Mouse (Mus musculus) forebrain, embryonic 10.5 days (tissue): ENCODE results near the gene Ralgps1. TPM values are rescaled to one million over a fixed set of nuclear protein-coding genes. Genes with fewer than 3 reads are reported as not detected.
"Not testable (repeated sequence)": the region's sequence is repeated elsewhere in the genome, so short reads cannot be mapped to it uniquely, and the experiment has no call there.

Experiments used
- DNase-seq: peaks from one replicate; pipeline ENCODE4 v3.0.0-alpha.2; 2017; ENCODE audit warnings: low spot score; ENCODE audit errors: extremely low spot score
- H3K27ac ChIP-seq: fragments of 300-500 bp; sonication (generic); 2 replicates; pipeline ENCODE4 v1.5.1; 2016; ENCODE audit warnings: mild to moderate bottlenecking
- H3K27me3 ChIP-seq: fragments of 300-500 bp; sonication (generic); 2 replicates; pipeline ENCODE4 v1.6.1; 2016; ENCODE audit warnings: mild to moderate bottlenecking; ENCODE audit not compliant: poor library complexity, severe bottlenecking
- H3K36me3 ChIP-seq: fragments of 300-500 bp; sonication (generic); replicated peaks from 2 replicates; pipeline ENCODE4 v1.6.1; 2016; ENCODE audit warnings: mild to moderate bottlenecking, moderate library complexity
- H3K4me1 ChIP-seq: fragments of 300-500 bp; sonication (generic); 2 replicates; pipeline ENCODE4 v1.6.1; 2016
- H3K4me3 ChIP-seq: fragments of 300-500 bp; sonication (generic); 2 replicates; pipeline ENCODE4 v1.5.1; 2016; ENCODE audit warnings: mild to moderate bottlenecking, moderate library complexity
- H3K9me3 ChIP-seq: fragments of 300-500 bp; sonication (generic); 2 replicates; pipeline ENCODE4 v1.6.1; 2016; ENCODE audit warnings: mild to moderate bottlenecking, moderate library complexity
- WGBS: fragments of 180-500 bp; shearing (Covaris S2); methylation state at CpG from one replicate; pipeline ENCODE4 v1.1.7; 2016; 5-methylcytosine and 5-hydroxymethylcytosine counted together
- polyA plus RNA-seq: library from polyadenylated mRNA; unstranded; fragments of >200 nt; fragmentation: Nextera tagmentation; extraction: Ambion mirVana; gene quantifications from 2 replicates; pipeline ENCODE4 v1.2.1, GENCODE M21; 2016

The Ralgps1 gene
- polyA plus RNA-seq, 1 experiment from 2014 or later = 6.9 TPM

GRCm38 (mm10) chr2:33220674-33221338 lies 150.5 kb downstream of the Ralgps1 start:
- H3K4me1 ChIP-seq = peaks cover 49% of the 10 kb centered on the region
- H3K4me3 ChIP-seq = no peak overlapping the region
- 88% methylated on average over 10 of the region's 10 CpGs for WGBS
- H3K27me3 ChIP-seq = no peaks in the 10 kb centered on the region
- no peak for DNase-seq
- H3K36me3 ChIP-seq = peaks cover 47% of the 10 kb centered on the region
- H3K27ac ChIP-seq = no peak overlapping the region
- H3K9me3 ChIP-seq = no peaks in the 10 kb centered on the region

- no peak overlapping the region for H3K4me3 ChIP-seq
- peaks cover 44% of the 10 kb centered on the region for H3K36me3 ChIP-seq
- H3K27ac ChIP-seq = peak overlapping the region; percentile 1
- H3K27me3 ChIP-seq = no peaks in the 10 kb centered on the region
- no peaks in the 10 kb centered on the region for H3K9me3 ChIP-seq
- 89% methylated on average over 6 of the region's 6 CpGs for WGBS
- peaks cover 55% of the 10 kb centered on the region for H3K4me1 ChIP-seq
- no peak for DNase-seq
Measured at GRCm38 (mm10) chr2:33220246-33220645, 151.0 kb downstream of the Ralgps1 start.

GRCm38 (mm10) chr2:33219637-33220036 lies 151.6 kb downstream of the Ralgps1 start:
- H3K4me1 ChIP-seq = peaks cover 59% of the 10 kb centered on the region
- no peaks in the 10 kb centered on the region for H3K27me3 ChIP-seq
- 90% methylated on average over 4 of the region's 4 CpGs for WGBS
- no peaks in the 10 kb centered on the region for H3K9me3 ChIP-seq
- H3K4me3 ChIP-seq = no peak overlapping the region
- peak overlapping the region; percentile 1; the same call in 1 of the 2 replicates for H3K27ac ChIP-seq
- no peak for DNase-seq
- H3K36me3 ChIP-seq = peaks cover 38% of the 10 kb centered on the region

GRCm38 (mm10) chr2:33218903-33219625 lies 152.2 kb downstream of the Ralgps1 start:
- Histone ChIP-seq H3K27me3 (no peaks in the 10 kb centered on the region), H3K9me3 (no peaks in the 10 kb centered on the region), H3K4me1 (peaks cover 59% of the 10 kb centered on the region), H3K4me3 (no peak overlapping the region), H3K27ac (peak overlapping the region; percentile 41; the same call in 1 of the 2 replicates), H3K36me3 (peaks cover 37% of the 10 kb centered on the region)
- no peak for DNase-seq
- WGBS = 62% methylated on average over 11 of the region's 11 CpGs

- peaks cover 59% of the 10 kb centered on the region for H3K4me1 ChIP-seq
- H3K27me3 ChIP-seq = no peaks in the 10 kb centered on the region
- peaks cover 33% of the 10 kb centered on the region for H3K36me3 ChIP-seq
- peak overlapping the region; percentile 96; the same call in 1 of the 2 replicates for H3K27ac ChIP-seq
- no peak for DNase-seq
- 54% methylated on average over 3 of the region's 3 CpGs for WGBS
- no peaks in the 10 kb centered on the region for H3K9me3 ChIP-seq
- peak overlapping the region; percentile 72 for H3K4me3 ChIP-seq
Measured at GRCm38 (mm10) chr2:33217425-33217794, 153.9 kb downstream of the Ralgps1 start.

GRCm38 (mm10) chr2:33216645-33217424 lies 154.5 kb downstream of the Ralgps1 start:
- H3K4me1 ChIP-seq = peaks cover 59% of the 10 kb centered on the region
- DNase-seq = peak; percentile 48
- H3K36me3 ChIP-seq = peaks cover 27% of the 10 kb centered on the region
- H3K4me3 ChIP-seq = peak overlapping the region; percentile 72
- 11% methylated on average over 18 of the region's 18 CpGs for WGBS
- H3K9me3 ChIP-seq = no peaks in the 10 kb centered on the region
- H3K27me3 ChIP-seq = no peaks in the 10 kb centered on the region
- peak overlapping the region; percentile 96 for H3K27ac ChIP-seq

- Histone ChIP-seq H3K9me3 (no peaks in the 10 kb centered on the region), H3K27me3 (no peaks in the 10 kb centered on the region), H3K27ac (peak within 1 kb of the TSS; percentile 96), H3K36me3 (peaks cover 18% of the 10 kb centered on the region), H3K4me1 (peaks cover 61% of the 10 kb centered on the region), H3K4me3 (peak within 1 kb of the TSS; percentile 72)
- WGBS = under 1% methylated on average over 22 of the region's 22 CpGs
- DNase-seq = peak; percentile 94
Measured at GRCm38 (mm10) chr2:33215700-33216509, 155.4 kb downstream of the Ralgps1 start, which contains the start of gene Angptl2. Angptl2 (plus strand) TSS chr2:33216069.

- H3K36me3 ChIP-seq = peaks cover 11% of the 10 kb centered on the region
- peak overlapping the region; percentile 96 for H3K27ac ChIP-seq
- 73% methylated on average over 5 of the region's 5 CpGs for WGBS
- H3K27me3 ChIP-seq = no peaks in the 10 kb centered on the region
- DNase-seq = no peak
- H3K9me3 ChIP-seq = no peaks in the 10 kb centered on the region
- H3K4me1 ChIP-seq = peaks cover 61% of the 10 kb centered on the region
- H3K4me3 ChIP-seq = peak overlapping the region; percentile 72
Measured at GRCm38 (mm10) chr2:33215177-33215699, 156.0 kb downstream of the Ralgps1 start.

GRCm38 (mm10) chr2:33211263-33211662 lies 160.0 kb downstream of the Ralgps1 start:
- not testable (repeated sequence) for H3K9me3 ChIP-seq, H3K27ac ChIP-seq, DNase-seq, H3K4me3 ChIP-seq, H3K27me3 ChIP-seq, H3K36me3 ChIP-seq
- WGBS = 87% methylated on average over 11 of the region's 11 CpGs
- peaks cover 37% of the 10 kb centered on the region for H3K4me1 ChIP-seq

- Histone ChIP-seq H3K27ac (no peak overlapping the region; the same call in 1 of the 2 replicates), H3K4me3 (no peak overlapping the region), H3K9me3 (no peaks in the 10 kb centered on the region), H3K27me3 (no peaks in the 10 kb centered on the region), H3K4me1 (peaks cover 37% of the 10 kb centered on the region), H3K36me3 (no peaks in the 10 kb centered on the region)
- 82% methylated on average over 2 of the region's 2 CpGs for WGBS
- DNase-seq = no peak
Measured at GRCm38 (mm10) chr2:33210841-33211240, 160.4 kb downstream of the Ralgps1 start.

- Histone ChIP-seq H3K4me1 (peaks cover 40% of the 10 kb centered on the region), H3K36me3 (no peaks in the 10 kb centered on the region), H3K9me3 (no peaks in the 10 kb centered on the region), H3K4me3 (no peak overlapping the region), H3K27ac (no peak overlapping the region), H3K27me3 (no peaks in the 10 kb centered on the region)
- 88% methylated on average over 5 of the region's 5 CpGs for WGBS
- DNase-seq = no peak
Measured at GRCm38 (mm10) chr2:33208134-33208533, 163.2 kb downstream of the Ralgps1 start.

GRCm38 (mm10) chr2:33207069-33207468 lies 164.2 kb downstream of the Ralgps1 start:
- 47% methylated on average over 4 of the region's 4 CpGs for WGBS
- no peak for DNase-seq
- Histone ChIP-seq H3K4me1 (peaks cover 42% of the 10 kb centered on the region), H3K27ac (no peak overlapping the region), H3K9me3 (no peaks in the 10 kb centered on the region), H3K27me3 (no peaks in the 10 kb centered on the region), H3K36me3 (no peaks in the 10 kb centered on the region), H3K4me3 (no peak overlapping the region)
